Mouse (Mus musculus): ENCODE measurements around the gene Pde4d. TPM values are rescaled to one million over a fixed set of nuclear protein-coding genes. Genes with fewer than 3 reads are reported as not detected.

The Pde4d gene
- polyA plus RNA-seq, 1 experiment from 2014 or later, result 27.9 TPM

DNA sequence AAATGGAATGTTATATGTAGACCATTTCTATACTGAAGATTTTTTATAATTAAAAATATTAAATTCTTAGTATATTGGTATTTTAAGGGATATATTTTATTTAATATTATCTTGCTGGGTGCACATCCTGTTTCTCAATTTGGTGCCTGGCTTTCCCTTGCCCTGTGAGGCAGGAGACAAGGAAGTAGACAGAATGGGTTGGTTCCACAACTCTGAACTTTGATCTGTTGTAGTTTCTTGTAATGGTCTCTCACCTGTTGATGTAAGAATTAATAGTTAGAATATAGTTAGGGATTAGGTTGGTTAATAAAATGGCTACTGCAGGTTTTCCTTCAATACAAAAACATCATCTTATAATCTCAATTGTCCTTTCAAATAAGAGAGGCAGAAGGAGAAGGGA lies 227.3 kb downstream of the Pde4d start:
- no peak overlapping the region for H3K9ac ChIP-seq (ENCODE audit: low read length)
- no peak overlapping the region for H3K4me2 ChIP-seq (ENCODE audit: low read depth, low read length)
- no peak overlapping the region for H3K4me3 ChIP-seq (ENCODE audit: low read length)
- no peaks in the 10 kb centered on the region for H3K9me3 ChIP-seq (replicated peaks; ENCODE audit: control insufficient read depth, low read length)
- no peaks in the 10 kb centered on the region for H3K27me3 ChIP-seq (ENCODE audit: control insufficient read depth, insufficient read depth, low read length)
- H3K4me1 ChIP-seq (ENCODE audit: control insufficient read depth, insufficient read depth, low read length), result no peaks in the 10 kb centered on the region
- H3K27ac ChIP-seq (ENCODE audit: low read length), result no peak overlapping the region
- no peaks in the 10 kb centered on the region for H3K36me3 ChIP-seq (ENCODE audit: control insufficient read depth, insufficient read depth)
- no peak for ATAC-seq (replicated peaks; ENCODE audit: extremely low read depth, insufficient read depth, low FRiP score)

DNA sequence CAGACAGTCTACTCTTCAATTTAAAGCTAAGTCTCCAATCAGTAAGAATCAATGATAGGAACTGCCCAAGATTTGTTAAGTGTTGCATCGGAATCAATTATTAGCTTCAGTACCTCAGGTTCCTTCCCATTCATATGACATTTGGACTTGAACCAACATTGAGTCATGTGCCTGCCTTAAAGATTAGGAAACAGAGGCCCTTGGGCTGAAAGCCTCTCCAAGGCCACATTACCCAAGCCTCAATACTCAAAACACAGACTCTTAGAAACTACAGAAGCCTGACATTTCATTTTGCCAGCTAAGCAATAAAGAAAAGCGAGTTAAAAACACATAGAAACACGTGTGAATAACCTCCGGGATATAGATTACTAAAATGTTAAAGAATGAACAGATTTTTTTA lies 233.3 kb downstream of the Pde4d start:
- Histone ChIP-seq H3K9me3 (replicated peaks; ENCODE audit: control insufficient read depth, low read length) (no peaks in the 10 kb centered on the region), H3K4me2 (ENCODE audit: low read depth, low read length) (no peak overlapping the region), H3K36me3 (ENCODE audit: control insufficient read depth, insufficient read depth) (no peaks in the 10 kb centered on the region), H3K9ac (ENCODE audit: low read length) (no peak overlapping the region), H3K27ac (ENCODE audit: low read length) (no peak overlapping the region), H3K27me3 (ENCODE audit: control insufficient read depth, insufficient read depth, low read length) (no peaks in the 10 kb centered on the region), H3K4me1 (ENCODE audit: control insufficient read depth, insufficient read depth, low read length) (peaks cover 8% of the 10 kb centered on the region; the same call in 1 of the 2 replicates), H3K4me3 (ENCODE audit: low read length) (no peak overlapping the region)
- WGBS, result 80% methylated on average over 4 of the region's 4 CpGs
- ATAC-seq (replicated peaks; ENCODE audit: extremely low read depth, insufficient read depth, low FRiP score), result no peak

DNA sequence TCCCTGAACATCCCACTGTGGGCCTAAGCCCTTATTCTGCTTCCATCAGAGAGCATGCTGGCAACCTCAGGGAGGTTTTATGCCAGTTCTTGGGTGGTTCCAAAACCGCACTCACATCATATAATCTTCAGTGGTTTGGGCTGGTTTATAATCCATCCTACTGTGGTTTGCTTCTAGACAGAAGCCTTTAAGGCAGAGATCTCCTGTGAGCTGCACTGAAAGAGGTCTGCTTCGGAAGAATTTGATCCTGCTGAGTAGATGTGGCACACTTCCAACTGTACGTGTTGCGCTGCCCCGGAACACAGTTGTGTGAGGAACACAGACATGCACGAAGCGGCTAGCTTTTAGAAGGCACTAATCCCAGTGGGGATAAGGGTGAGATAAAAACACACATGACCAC lies 236.1 kb downstream of the Pde4d start:
- H3K9me3 ChIP-seq (replicated peaks; ENCODE audit: control insufficient read depth, low read length), result no peaks in the 10 kb centered on the region
- H3K36me3 ChIP-seq (ENCODE audit: control insufficient read depth, insufficient read depth), result no peaks in the 10 kb centered on the region
- H3K9ac ChIP-seq (ENCODE audit: low read length), result no peak overlapping the region
- peaks cover 11% of the 10 kb centered on the region; the same call in 1 of the 2 replicates for H3K4me1 ChIP-seq (ENCODE audit: control insufficient read depth, insufficient read depth, low read length)
- no peak overlapping the region for H3K4me3 ChIP-seq (ENCODE audit: low read length)
- peak overlapping the region; percentile 25 for H3K4me2 ChIP-seq (ENCODE audit: low read depth, low read length)
- ATAC-seq (replicated peaks; ENCODE audit: extremely low read depth, insufficient read depth, low FRiP score), result peak; percentile 76
- WGBS, result 40% methylated on average over 7 of the region's 7 CpGs
- H3K27me3 ChIP-seq (ENCODE audit: control insufficient read depth, insufficient read depth, low read length), result no peaks in the 10 kb centered on the region
- H3K27ac ChIP-seq (ENCODE audit: low read length), result peak overlapping the region; percentile 69

DNA sequence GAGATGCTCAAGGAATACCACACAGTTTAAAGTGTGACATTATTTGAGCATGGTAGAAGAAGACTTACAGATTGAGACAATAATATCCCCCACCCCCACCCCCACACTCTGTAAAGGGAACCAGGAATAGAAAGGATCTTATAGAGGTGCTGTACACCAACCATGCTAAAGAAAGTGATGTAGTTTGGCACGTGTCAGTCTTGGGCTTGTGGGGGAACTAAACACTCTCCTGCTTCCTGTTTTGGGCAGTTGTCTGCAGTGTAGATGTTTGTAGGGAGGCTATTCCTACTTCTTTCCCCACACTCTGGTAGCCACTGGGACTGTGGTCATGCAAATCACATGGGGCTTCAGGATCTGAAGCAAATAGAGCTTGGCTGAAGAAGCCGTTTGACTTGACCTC lies 236.5 kb downstream of the Pde4d start:
- H3K9me3 ChIP-seq (replicated peaks; ENCODE audit: control insufficient read depth, low read length), result no peaks in the 10 kb centered on the region
- ATAC-seq (replicated peaks; ENCODE audit: extremely low read depth, insufficient read depth, low FRiP score), result peak; percentile 60
- H3K27ac ChIP-seq (ENCODE audit: low read length), result peak overlapping the region; percentile 69
- peaks cover 11% of the 10 kb centered on the region; the same call in 1 of the 2 replicates for H3K4me1 ChIP-seq (ENCODE audit: control insufficient read depth, insufficient read depth, low read length)
- peak overlapping the region; percentile 25 for H3K4me2 ChIP-seq (ENCODE audit: low read depth, low read length)
- 52% methylated on average over 2 of the region's 2 CpGs for WGBS
- no peak overlapping the region for H3K4me3 ChIP-seq (ENCODE audit: low read length)
- H3K9ac ChIP-seq (ENCODE audit: low read length), result no peak overlapping the region
- no peaks in the 10 kb centered on the region for H3K27me3 ChIP-seq (ENCODE audit: control insufficient read depth, insufficient read depth, low read length)
- no peaks in the 10 kb centered on the region for H3K36me3 ChIP-seq (ENCODE audit: control insufficient read depth, insufficient read depth)

DNA sequence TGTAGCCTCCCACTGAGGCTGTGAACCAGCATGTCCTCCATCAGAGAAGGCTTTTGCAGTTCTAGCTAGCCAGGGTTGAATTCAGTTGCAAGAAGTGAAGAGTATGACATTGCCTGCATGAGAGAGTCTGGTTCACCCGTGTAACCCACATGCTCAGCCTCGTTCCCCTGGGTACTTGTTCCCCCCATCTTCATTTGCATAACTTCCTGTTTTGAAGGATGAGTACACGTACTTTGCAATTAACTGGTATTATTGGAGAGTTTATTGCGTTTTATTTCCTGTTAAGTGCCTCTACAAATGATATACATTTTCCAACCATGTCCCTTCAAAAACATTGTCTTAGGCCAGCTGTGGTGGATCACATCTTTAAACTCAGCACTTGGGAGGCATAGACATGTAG lies 237.1 kb downstream of the Pde4d start:
- WGBS, result 70% methylated on average over 4 of the region's 4 CpGs
- no peak for ATAC-seq (replicated peaks; ENCODE audit: extremely low read depth, insufficient read depth, low FRiP score)
- no peaks in the 10 kb centered on the region for H3K27me3 ChIP-seq (ENCODE audit: control insufficient read depth, insufficient read depth, low read length)
- no peaks in the 10 kb centered on the region for H3K9me3 ChIP-seq (replicated peaks; ENCODE audit: control insufficient read depth, low read length)
- H3K9ac ChIP-seq (ENCODE audit: low read length), result no peak overlapping the region
- no peak overlapping the region for H3K4me2 ChIP-seq (ENCODE audit: low read depth, low read length)
- H3K36me3 ChIP-seq (ENCODE audit: control insufficient read depth, insufficient read depth), result no peaks in the 10 kb centered on the region
- peaks cover 11% of the 10 kb centered on the region; the same call in 1 of the 2 replicates for H3K4me1 ChIP-seq (ENCODE audit: control insufficient read depth, insufficient read depth, low read length)
- no peak overlapping the region for H3K4me3 ChIP-seq (ENCODE audit: low read length)
- H3K27ac ChIP-seq (ENCODE audit: low read length), result peak overlapping the region; percentile 2; the same call in 1 of the 2 replicates

DNA sequence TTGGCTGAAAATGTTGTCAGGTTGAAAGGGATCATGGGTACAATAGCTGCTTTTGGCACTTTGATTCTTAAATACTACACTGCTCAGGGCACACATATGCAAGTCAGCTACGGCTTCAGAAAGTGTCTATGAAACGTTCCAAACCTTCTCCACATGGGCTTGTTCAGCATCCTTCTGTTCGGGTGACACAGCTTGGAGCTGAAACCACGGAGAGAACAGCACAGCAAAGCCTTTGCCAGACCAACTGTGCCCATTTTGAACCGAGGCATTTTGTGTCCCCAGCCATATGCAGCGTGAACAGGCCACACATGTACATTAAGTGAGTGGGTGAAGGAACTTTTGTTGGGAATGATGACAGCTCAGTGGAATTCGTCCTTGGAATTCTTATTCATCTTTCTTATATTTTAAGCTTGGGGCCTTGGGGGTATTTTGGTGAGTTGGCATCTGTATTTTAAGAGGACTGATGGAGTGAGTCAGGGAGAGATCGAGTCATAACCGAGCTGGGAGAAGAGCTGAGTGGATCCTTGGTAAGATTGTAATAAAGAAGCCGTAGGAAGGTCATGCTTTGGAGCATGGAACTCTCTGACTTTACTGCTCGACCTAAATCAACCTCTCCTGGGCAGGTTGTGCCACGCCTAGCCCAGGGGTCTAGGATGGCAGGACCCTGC lies 243.3 kb downstream of the Pde4d start:
- no peaks in the 10 kb centered on the region for H3K36me3 ChIP-seq (ENCODE audit: control insufficient read depth, insufficient read depth)
- H3K4me3 ChIP-seq (ENCODE audit: low read length), result no peak overlapping the region
- H3K4me1 ChIP-seq (ENCODE audit: control insufficient read depth, insufficient read depth, low read length), result peaks cover 3% of the 10 kb centered on the region; the same call in 1 of the 2 replicates
- H3K27ac ChIP-seq (ENCODE audit: low read length), result no peak overlapping the region
- no peak for ATAC-seq (replicated peaks; ENCODE audit: extremely low read depth, insufficient read depth, low FRiP score)
- H3K9me3 ChIP-seq (replicated peaks; ENCODE audit: control insufficient read depth, low read length), result no peaks in the 10 kb centered on the region
- 80% methylated on average over 12 of the region's 12 CpGs for WGBS
- no peaks in the 10 kb centered on the region for H3K27me3 ChIP-seq (ENCODE audit: control insufficient read depth, insufficient read depth, low read length)
- H3K4me2 ChIP-seq (ENCODE audit: low read depth, low read length), result no peak overlapping the region
- no peak overlapping the region for H3K9ac ChIP-seq (ENCODE audit: low read length)

DNA sequence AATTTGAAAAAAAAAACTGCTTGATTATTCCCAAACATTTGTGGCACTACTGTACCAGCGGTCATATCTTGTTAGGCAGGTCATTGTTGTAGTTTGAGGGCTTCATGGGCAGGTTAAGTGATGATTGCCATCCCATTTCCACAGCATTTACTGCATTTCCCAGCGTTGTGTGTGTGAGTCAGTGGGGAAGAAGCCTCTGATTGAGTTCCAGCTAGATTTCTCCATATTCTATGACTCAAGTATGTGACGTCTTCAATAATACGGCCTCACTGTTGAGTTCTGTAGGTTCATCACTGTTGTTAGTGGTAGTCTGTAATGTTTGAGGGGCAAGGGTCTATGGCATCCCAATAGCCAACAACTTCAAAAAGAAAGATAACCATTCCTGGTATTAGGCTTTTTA lies 255.7 kb downstream of the Pde4d start:
- Histone ChIP-seq H3K4me3 (ENCODE audit: low read length) (no peak overlapping the region), H3K36me3 (ENCODE audit: control insufficient read depth, insufficient read depth) (no peaks in the 10 kb centered on the region), H3K4me1 (ENCODE audit: control insufficient read depth, insufficient read depth, low read length) (no peaks in the 10 kb centered on the region), H3K9ac (ENCODE audit: low read length) (no peak overlapping the region), H3K4me2 (ENCODE audit: low read depth, low read length) (no peak overlapping the region), H3K27me3 (ENCODE audit: control insufficient read depth, insufficient read depth, low read length) (no peaks in the 10 kb centered on the region), H3K27ac (ENCODE audit: low read length) (no peak overlapping the region), H3K9me3 (replicated peaks; ENCODE audit: control insufficient read depth, low read length) (no peaks in the 10 kb centered on the region)
- no peak for ATAC-seq (replicated peaks; ENCODE audit: extremely low read depth, insufficient read depth, low FRiP score)
- 81% methylated on average over 4 of the region's 4 CpGs for WGBS

DNA sequence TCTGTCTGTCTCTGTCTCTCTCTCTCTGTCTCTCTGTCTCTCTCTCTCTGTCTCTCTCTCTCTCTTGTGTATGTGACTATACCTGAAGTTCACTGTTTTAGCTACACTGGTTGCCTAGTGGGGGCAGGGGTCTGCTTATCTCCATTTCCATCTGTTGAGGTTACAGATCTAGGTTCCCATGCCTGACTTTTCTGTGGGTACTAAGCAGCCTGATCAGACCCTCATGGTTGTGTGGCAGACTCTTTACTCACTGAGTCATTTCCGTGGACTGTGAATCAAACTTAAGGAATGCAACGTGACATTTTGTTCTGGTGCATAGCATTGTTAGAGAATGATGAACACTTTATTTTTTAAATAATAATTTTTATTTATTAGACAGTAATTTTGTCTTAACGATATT lies 264.3 kb downstream of the Pde4d start:
- no peak for ATAC-seq (replicated peaks; ENCODE audit: extremely low read depth, insufficient read depth, low FRiP score)
- H3K4me3 ChIP-seq (ENCODE audit: low read length), result no peak overlapping the region
- H3K27me3 ChIP-seq (ENCODE audit: control insufficient read depth, insufficient read depth, low read length), result no peaks in the 10 kb centered on the region
- H3K4me1 ChIP-seq (ENCODE audit: control insufficient read depth, insufficient read depth, low read length), result no peaks in the 10 kb centered on the region
- H3K9me3 ChIP-seq (replicated peaks; ENCODE audit: control insufficient read depth, low read length), result no peaks in the 10 kb centered on the region
- H3K9ac ChIP-seq (ENCODE audit: low read length), result no peak overlapping the region
- no peaks in the 10 kb centered on the region for H3K36me3 ChIP-seq (ENCODE audit: control insufficient read depth, insufficient read depth)
- H3K4me2 ChIP-seq (ENCODE audit: low read depth, low read length), result no peak overlapping the region
- WGBS, result 74% methylated on average over 3 of the region's 3 CpGs
- no peak overlapping the region for H3K27ac ChIP-seq (ENCODE audit: low read length)

DNA sequence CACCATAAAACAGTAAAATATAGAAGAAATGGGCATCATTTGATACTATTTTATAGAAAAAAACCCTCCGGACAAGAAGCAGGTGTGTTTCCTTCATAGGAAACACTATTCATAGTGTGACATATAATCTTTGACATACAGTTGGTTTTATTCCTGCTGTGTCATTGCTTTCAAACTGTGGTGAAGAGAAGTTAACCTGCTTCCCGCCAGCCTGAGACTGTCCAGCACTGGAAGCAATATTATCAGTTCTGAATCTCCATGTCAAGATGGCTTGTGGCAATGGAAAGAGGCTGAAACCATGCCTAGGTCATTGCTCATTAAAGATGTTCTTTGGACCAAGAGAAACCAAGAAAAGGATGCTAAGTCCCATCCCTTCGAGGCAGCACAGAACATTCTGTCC lies 265.3 kb downstream of the Pde4d start:
- H3K9ac ChIP-seq (ENCODE audit: low read length), result no peak overlapping the region
- H3K27ac ChIP-seq (ENCODE audit: low read length), result no peak overlapping the region
- H3K27me3 ChIP-seq (ENCODE audit: control insufficient read depth, insufficient read depth, low read length), result no peaks in the 10 kb centered on the region
- no peak for ATAC-seq (replicated peaks; ENCODE audit: extremely low read depth, insufficient read depth, low FRiP score)
- 77% methylated on average over 3 of the region's 3 CpGs for WGBS
- no peaks in the 10 kb centered on the region for H3K36me3 ChIP-seq (ENCODE audit: control insufficient read depth, insufficient read depth)
- no peaks in the 10 kb centered on the region for H3K4me1 ChIP-seq (ENCODE audit: control insufficient read depth, insufficient read depth, low read length)
- no peak overlapping the region for H3K4me3 ChIP-seq (ENCODE audit: low read length)
- H3K9me3 ChIP-seq (replicated peaks; ENCODE audit: control insufficient read depth, low read length), result no peaks in the 10 kb centered on the region
- no peak overlapping the region for H3K4me2 ChIP-seq (ENCODE audit: low read depth, low read length)
